Mouse (Mus musculus): ENCODE data around the gene Btbd35f19.
"Not testable (repeated sequence)": the region's sequence is repeated elsewhere in the genome, so short reads cannot be mapped to it uniquely, and the experiment has no call there.

The Btbd35f19 gene

GRCm38 (mm10) chrX:31383818-31384217 lies at the start of gene Btbd35f19:
Gene Btbd35f19 (minus strand): TSS chrX:31383918.
- not testable (repeated sequence) for DNase-seq (ENCODE audit: low read depth, low spot score)

DNA sequence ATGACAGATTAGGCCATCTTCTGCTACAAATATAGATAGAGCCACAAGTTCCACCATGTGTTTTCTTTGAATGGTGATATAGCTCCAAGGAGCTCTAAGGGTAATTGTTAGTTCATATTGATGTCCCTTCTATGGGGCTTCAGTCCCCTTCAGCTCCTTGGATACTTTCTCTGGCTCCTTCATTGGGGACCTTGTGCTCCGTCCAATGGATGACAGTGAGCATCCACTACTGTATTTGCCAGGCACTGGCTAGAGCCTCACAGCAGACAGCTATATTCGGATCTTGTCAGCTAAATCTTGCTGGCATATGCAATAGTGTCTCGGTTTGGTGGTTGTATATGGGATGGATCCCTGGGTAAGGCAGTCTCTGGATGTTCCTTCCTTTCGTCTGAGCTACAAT lies 41.8 kb downstream of the Btbd35f19 start:
- not testable (repeated sequence) for DNase-seq (ENCODE audit: low read depth, low spot score)

DNA sequence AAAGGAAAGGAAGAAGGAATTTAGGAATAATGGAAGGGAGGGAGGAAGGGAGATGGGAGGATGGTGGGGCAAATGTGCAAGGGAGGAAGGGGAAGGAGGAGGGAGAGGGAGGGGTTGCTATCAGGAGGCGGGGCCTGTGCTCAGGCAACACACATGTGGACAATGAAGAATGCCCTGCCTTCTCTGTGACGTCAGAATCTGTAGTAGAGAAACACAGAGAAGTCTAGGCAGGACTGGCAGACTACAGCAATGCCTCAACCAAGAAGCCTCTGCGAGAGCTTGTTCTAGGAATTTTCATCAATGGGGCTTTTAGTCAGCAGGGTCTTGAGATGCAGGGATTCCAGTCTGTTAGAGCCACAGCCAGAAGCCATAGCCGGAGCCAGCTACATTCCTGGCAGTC lies 47.6 kb downstream of the Btbd35f19 start, which contains the start of gene Btbd35f26:
Btbd35f26 (plus strand) TSS at position 301 of the 400 bp plus-strand sequence.
- not testable (repeated sequence) for DNase-seq (ENCODE audit: low read depth, low spot score)
